Mouse (Mus musculus) heart, postnatal 0 days (tissue): ENCODE measurements around the gene Dennd2a.

Experiments
- CTCF ChIP-seq: IDR thresholded peaks from 2 replicates; pipeline ENCODE4 v1.5.1; 2016; ENCODE audit warnings: antibody characterized with exemption, control low read depth, low read depth
- EP300 ChIP-seq: IDR thresholded peaks from 2 replicates; pipeline ENCODE4 v1.6.1; 2016; ENCODE audit warnings: antibody characterized with exemption, low read depth

GRCm38 (mm10) chr6:39474424-39474823, 83.2 kb downstream of the Dennd2a start:
- TF ChIP-seq CTCF (no peak), EP300 (no peak)
